Mouse (Mus musculus): ENCODE measurements around the gene 0610010F05Rik.

The 0610010F05Rik gene

GRCm38 (mm10) chr11:23565761-23566160 lies 67.7 kb downstream of the 0610010F05Rik start:
- DNase-seq (ENCODE audit: low spot score in 2 of 2), result peak; percentile 79 to 85

DNA sequence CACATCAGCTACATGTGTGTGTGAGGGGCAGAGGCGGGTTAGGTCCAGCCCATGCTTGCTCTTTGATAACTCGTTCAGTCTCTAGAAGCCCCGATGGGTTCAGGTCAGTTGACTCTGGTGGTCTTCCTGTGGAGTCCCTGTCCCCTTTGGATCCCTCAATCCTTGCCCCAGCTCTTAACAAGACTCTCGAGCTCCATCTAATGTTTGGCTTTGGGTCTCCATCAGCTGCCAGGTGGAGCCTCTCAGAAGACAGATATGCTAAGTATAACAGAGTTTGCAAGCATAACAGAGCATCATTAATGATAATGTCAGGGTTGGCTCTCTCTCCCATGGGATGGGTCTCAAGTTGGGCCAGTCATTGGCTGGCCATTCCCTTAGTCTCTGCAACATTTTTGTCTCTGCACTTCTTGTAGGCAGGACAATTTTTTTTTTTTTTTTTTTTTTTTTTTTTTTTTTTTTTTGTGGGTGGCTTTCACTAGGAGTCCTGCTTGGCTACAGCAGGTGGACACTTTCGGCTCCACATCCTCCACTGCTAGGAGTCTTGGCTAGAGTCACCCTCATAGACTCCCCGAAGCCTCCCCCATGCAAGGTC lies 76.3 kb downstream of the 0610010F05Rik start:
- DNase-seq (ENCODE audit: low spot score in 2 of 2), result no peak

DNA sequence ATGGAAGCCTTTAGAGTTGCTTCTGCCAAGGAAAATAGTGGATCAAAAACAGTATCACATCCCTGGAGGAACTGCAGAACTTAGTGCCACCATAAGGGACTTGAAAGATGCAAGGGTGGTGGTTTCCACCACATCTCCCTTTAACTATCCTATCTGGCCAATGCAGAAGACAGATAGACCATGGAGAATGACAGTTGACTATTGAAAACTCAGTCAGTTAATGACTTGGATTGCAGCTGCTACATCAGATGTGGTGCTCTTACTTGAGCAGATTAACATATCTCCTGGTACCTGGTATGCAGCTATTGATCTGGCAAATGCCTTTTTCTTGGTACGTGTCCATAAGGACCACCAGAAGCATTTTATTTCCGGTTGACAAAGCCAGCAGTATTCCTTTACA lies 96.0 kb downstream of the 0610010F05Rik start:
- no peak for DNase-seq (ENCODE audit: low spot score in 2 of 2)

DNA sequence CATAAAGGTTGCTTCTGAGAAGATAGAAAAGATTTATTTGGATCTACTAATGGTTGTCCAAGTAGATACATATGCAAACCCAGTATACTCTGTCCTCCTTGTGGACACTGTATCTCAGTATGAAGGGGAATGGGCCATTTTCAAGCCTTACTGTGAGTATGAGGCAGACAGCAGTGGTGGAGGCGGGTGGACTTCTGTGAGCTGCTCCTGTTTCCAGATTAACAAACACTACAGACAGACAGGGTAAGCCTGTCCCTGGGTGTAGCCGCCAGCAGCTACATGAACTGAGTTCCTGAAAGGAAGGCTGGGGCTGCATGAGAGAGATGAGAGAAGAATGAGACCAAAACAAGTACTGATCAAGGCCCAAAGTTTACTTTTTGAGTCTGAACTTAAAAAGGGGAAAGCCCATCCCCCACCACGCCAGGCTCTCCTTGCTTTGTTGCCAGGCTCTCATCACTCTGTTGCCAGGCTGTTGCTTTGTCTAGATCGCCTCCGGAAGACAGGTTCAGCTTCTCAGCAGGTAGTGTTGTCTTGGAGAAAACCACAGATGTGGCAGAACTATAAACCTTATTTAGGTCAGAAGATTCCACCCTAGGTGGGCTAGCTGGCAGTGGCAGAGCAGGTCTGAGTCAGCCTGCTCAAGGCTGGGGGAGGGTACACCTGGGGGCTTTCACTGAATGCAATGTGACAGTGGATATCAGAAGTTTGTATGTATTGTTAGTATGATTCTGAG lies 112.8 kb downstream of the 0610010F05Rik start, which contains the start of gene 1700093K21Rik:
1700093K21Rik (minus strand) TSS at position 683 of the 733 bp plus-strand sequence.
- DNase-seq (ENCODE audit: low spot score in 2 of 2), result no peak

DNA sequence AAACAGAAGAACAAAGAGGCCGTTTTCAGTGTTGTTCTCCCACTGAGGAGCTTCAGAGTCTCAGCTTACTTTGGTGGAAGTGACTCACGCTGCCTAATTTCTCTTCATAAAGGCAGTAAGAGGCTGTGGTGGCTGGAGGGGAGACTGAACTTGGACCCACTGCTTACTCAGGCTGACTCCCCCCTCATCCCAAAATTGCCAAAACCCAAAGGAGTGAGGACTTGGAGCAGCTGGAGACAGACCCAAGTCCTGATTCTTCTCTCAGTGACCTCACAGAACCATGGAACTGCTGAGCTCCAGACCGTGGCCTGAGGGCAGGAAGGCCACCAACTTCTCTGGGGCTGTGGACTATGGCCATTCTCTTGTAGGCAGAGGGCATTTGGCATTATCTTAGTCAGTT lies 114.5 kb downstream of the 0610010F05Rik start:
- no peak for DNase-seq (ENCODE audit: low spot score in 2 of 2)

- DNase-seq (ENCODE audit: low spot score in 2 of 2), result no peak
Measured at GRCm38 (mm10) chr11:23515315-23515714, 118.1 kb downstream of the 0610010F05Rik start.

Data from right cerebral cortex, postnatal 10 days (tissue).